Mouse (Mus musculus) lung, postnatal 10 days (tissue): Measurements from ENCODE around the gene Tpcn2.

Experiments
- DNase-seq: peaks from one replicate; pipeline ENCODE4 v3.0.0; 2021

The Tpcn2 gene

DNA sequence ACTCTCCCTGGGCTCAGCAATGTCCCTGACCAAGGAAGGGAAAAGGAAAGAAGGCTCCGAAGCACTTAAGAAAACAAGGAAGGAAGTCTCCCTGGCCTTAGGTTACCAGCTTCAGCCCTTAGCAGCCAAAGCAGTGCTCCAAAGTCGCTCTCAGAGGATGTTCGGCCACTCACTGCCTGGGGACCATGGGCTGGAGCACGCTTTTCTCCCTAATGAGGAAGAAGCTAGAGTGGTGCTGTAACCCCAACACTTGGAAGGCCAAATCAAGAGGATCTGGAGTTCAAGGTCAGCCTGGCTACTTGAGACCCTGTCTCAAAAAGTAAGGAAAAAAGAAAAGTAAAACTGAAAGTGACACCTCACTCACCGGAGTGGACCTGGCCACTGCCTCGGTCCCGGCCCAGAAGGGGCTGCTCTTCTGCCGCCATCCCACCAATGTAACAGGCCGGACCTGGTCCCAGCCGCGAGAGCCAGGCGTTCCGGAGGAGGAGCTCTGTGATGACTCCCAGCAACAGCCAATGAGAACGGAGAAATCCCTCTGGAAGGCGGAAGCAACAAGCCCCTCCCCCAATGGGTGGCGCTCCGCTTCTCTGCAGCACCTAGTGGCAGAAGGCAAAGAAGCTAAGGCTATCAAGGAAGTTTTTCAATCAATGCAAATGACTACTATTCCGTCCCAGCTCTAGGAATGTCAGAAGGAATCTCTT is at the start of gene Tpcn2:
Tpcn2 (minus strand) TSS at position 525 of the 701 bp plus-strand sequence.
- DNase-seq: peak; percentile 98

DNA sequence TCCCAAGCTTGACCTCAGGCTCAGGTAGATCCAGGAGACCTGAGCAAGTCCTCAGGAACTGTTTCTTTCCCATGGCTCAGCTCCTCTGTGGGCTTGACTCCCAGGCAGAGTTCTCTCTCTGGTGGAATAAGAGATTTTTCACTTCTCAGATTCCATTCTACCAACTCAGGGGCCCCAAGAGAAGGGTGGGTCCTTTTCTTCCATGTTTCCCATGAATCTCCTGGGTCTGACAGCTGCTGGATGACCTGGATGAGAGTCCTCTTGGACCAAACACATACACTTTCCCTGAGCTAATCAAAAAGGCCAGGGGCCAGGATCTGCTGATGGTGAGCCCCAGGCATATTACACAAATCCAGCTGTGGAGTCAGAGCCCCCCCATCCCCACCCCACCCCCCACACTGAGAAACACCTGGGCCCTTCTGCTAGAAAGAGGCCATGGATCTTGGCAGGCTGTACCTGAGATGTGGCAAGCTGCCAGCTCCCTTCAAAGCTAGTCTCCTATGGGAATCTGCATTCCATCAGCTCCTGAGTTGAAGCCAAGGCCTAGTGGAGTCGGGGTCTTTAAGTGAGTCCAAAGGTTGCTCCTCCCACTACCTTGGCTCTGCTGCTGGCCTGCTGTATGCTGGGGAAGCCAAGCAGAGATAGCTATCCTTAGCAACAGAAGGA is 48.7 kb upstream of the Tpcn2 start:
- DNase-seq: peak; percentile 24

DNA sequence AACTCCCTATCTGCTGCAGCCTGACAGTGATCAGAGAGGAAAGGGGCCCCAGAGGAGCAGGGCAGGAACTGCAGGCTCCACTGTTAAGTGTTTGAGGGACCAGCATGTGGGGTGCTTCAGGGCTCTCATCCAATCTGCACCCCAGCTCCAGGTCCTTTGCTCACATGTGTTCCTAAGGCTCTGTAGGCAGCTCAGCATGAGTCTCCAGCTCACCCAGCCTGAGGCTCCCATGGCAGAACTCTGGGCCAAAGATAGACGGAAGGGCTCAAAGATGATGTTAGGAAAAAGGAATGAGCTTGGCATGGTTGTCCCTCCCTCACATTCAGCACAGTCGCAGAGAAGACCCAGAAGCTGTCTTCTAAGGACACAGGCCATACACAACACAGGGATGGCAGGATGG is 46.8 kb upstream of the Tpcn2 start:
- DNase-seq: peak; percentile 46

DNA sequence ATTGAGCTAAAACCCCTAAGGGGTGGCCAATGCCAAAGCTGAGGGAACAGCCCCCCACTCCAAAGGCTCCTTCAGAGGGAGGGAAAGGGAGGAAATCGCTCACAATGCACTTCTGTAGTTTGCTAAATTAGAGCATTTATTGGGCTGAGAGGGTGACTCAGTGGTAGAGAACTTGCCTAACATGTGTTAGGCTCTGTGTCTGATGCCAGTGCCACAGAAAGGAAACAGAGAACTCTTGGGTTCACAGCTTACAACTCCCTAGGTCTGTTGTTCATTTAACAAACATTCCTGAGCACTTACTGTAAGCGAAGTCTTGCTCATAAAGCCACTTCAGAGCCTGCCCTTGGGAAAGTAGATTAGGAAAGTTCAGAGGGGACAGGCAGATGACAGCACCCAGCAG is 46.2 kb upstream of the Tpcn2 start:
- DNase-seq: no peak

DNA sequence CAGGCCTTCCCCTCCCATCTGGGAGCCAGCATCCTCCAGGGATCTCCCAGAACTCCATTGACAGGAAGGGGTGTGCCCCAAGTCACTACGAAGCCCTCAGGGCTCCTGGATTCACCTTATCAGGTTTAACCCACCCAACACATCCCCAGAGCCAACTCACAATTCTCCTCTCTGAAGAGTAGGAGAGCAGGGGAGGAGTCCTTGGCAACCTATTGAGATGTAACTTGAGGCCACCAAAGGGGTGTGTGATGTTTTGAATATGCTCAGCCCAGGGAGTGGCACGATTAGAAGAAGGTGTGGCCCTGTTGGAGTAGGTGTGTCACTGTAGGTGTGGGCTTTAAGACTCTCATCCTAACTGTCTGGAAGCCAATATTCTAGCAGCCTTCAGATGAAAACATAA is 41.9 kb upstream of the Tpcn2 start:
- DNase-seq: no peak

DNA sequence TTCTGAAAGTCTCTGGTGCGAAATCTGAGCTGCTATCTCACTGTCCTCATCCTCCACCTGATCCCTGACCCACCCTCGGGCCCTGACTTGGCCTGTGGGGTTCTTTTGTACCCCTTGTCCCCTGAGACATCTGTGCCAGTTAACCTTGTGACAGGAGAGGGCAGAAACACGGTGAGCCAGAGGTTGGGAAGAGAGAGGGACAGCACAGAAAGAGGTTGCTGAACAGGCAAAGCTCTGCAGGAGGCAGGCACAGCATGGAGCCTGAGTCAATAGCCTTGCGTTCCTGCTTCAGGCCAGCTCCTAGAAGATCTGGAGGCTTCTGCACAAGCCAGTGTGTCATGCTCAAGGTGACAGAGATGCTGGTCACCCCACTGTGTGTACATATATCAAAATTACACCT is 39.8 kb upstream of the Tpcn2 start:
- DNase-seq: no peak

DNA sequence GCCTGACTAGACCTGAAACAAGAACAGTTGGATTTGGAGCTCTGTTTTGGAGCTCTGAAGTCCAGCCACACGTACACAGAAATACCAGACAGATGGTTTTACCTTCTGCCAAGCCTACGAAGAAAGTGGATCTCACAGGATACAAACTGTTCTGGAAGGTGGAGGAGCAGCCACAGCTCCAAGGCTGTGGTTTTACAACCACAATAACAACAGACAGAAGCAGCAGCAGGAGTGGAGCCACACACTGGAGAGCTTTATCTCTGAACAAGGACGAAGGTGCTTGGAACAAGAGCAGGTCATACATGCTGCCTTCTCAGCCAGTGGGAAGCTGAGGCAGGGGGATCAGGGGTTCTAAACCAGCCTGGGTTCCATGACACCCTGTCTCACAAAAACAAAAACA is 35.7 kb upstream of the Tpcn2 start:
- DNase-seq: no peak

DNA sequence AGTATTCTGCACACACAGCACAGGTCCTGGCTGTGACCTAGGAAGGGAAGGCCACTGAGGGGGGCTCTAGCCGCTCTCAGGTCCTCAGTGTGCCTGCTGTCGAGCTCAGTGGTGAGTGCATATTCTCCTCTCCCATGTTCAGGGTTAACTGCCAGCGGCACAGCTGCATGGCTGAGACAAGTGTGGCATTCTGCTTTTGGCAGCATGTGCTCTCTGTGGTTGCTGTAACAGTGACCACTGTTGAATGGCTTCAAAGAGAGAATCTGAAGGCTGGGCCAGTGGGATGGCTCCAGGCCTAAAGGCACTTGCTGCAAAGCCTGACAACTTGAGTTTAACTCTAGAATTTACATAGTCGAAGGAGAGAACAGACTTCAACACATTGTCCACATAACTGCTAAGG is 33.7 kb upstream of the Tpcn2 start:
- peak; percentile 35 for DNase-seq

DNA sequence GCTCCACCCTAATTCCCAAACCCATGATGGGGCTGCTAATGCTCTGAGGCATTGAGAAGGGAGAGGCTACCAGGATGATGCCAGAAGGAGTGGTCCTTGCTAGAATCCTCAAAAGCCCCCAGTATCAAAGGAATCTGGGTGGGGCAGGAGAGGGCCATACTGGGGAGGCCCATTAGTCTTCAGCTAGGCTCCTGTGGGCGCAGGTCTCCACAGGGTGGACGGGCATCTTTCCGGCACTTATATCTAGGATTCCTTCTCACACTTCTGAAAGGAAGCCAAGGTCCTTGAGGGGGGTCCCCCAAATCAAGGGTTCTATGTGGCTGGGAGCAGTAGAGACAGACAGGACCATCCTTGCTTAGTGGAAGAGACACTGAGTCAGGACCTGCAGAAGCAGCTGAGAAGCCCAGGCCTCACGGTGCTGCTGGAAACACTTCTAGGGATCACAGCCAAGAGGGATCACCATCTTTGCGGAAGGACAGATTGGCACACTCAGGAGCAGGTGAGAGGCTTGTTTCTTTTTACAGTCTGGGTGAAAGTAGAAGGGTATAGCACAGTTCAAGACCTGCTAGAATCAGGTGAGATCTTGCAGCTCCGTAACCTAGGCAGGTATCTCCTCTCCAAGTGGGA is 31.1 kb upstream of the Tpcn2 start, which contains the start of gene Mrgprd:
Mrgprd (plus strand) TSS at position 51 of the 627 bp plus-strand sequence.
- DNase-seq: no peak

DNA sequence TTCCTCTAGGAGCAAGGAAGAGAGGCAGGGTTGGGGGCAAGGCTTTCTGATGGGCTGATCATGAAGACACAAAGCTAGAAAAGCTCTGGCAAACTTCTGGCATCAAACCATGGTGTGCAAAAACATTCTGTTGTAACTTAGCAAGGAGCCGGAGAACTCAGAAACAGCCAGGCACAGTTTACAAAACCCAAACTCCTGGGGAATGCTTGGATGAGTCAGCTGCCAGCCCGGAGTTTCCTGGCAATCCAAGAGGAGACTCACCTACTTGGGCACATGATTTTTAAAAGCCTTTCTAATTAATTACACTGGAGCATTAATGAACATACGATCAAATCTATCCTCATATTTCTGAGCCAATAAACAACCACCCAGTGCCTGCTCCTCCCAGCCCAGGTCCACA is 28.3 kb upstream of the Tpcn2 start:
- DNase-seq: no peak

DNA sequence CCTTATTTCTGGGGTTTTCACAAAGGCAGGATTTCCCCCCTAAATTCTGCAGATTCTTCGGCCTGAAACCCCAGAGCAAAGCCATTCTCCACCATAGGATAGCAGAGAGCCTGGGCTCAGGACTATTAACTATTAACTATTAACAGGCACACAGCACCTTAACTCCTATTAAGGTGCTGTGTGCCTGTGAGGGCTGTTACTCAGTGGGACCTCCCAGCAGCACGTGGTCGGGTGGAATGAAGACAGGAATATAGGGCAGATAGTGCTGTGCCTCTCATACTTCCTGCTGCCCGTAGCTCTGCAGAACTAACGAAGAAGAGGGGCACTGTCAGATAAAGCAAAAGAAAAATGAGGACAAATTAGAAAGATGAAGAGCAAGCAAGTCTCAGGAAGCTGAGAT is 26.7 kb upstream of the Tpcn2 start:
- no peak for DNase-seq

DNA sequence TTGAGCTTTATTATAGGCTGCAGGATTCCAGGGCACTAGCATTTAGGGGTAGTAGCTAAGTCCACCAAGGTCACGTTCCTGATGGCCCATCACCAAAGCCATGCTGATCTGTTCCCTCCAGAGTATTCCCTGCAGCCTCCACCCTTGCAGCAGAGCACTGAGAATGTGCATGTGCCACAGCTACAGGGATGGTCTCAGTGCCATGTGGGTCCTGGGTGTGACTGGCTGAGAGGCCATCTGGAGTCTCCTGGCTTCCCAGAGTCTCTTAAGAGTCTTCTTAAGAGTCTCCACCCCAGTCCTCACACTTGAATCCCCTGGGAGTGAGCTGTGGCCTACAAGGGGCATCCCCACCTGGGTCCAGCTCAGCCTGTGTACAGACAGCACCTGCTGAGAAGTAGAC is 26.1 kb upstream of the Tpcn2 start:
- DNase-seq: no peak

DNA sequence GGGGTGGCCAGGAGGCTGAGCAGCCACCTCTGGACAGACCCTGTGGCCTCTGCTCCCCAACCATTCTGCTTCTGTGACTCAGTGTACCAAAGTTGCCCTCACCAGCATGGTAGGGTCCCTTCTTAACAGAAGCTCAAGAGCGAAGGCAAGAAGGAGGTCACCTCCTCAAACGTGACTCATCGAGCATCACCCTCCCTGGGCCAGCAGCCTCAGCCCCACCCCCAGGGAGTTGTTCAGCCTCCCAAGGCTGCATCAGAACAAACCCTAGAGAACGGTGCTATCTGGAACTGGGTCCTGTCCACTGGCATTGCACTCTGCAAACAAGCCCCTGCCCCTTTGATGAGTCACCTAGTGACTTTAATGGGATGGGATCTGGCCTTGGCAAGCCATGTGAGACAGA is 25.1 kb upstream of the Tpcn2 start:
- DNase-seq: peak; percentile 41

DNA sequence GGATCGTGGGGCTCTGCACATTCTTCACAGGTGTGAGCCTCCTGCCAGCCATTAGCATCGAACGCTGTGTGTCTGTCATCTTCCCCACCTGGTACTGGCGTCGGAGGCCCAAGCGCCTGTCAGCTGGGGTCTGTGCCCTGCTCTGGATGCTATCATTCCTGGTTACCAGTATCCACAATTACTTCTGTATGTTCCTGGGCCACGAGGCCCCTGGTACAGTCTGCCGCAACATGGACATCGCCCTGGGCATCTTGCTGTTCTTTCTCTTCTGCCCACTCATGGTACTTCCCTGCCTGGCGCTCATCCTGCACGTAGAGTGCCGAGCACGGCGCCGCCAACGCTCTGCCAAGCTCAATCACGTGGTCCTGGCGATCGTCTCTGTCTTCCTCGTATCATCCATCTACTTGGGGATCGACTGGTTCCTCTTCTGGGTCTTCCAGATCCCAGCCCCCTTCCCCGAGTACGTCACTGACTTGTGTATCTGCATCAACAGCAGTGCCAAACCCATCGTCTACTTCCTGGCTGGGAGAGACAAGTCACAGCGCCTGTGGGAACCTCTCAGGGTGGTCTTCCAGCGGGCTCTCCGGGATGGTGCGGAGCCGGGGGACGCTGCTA is 24.4 kb upstream of the Tpcn2 start:
- DNase-seq: peak; percentile 17

DNA sequence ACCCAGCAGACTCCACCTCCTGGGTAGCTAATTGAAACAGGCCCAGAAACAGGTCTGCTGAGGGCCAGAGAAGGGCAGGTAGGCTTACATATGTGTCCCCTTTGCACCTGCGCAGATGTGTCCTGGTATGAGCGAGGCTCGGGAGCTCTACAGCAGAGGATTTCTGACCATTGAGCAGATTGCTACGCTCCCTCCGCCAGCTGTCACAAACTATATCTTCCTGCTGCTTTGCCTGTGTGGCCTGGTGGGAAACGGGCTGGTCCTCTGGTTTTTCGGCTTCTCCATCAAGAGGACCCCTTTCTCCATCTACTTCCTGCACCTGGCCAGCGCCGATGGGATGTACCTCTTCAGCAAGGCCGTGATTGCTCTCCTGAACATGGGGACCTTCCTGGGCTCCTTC is 23.8 kb upstream of the Tpcn2 start:
- DNase-seq: no peak

DNA sequence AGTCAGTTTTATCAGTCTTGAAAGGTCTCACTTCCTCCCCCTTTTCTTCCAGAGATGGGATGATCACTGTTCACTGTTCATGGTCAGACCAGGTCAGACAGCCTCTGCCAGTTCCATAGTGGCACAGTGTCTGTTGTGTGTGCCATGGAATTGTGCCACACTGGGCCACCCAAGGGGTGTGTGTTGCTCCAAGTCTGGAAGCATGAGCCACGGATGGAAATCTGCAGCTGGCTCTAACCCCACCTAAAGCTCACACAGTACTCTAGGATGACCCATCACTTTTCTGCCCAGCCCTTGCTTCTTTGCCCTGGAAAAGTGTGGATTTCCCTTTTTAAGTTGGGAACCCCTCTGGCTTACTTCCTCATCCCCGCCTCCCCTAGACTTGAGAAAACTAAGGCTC is 20.3 kb upstream of the Tpcn2 start:
- no peak for DNase-seq

DNA sequence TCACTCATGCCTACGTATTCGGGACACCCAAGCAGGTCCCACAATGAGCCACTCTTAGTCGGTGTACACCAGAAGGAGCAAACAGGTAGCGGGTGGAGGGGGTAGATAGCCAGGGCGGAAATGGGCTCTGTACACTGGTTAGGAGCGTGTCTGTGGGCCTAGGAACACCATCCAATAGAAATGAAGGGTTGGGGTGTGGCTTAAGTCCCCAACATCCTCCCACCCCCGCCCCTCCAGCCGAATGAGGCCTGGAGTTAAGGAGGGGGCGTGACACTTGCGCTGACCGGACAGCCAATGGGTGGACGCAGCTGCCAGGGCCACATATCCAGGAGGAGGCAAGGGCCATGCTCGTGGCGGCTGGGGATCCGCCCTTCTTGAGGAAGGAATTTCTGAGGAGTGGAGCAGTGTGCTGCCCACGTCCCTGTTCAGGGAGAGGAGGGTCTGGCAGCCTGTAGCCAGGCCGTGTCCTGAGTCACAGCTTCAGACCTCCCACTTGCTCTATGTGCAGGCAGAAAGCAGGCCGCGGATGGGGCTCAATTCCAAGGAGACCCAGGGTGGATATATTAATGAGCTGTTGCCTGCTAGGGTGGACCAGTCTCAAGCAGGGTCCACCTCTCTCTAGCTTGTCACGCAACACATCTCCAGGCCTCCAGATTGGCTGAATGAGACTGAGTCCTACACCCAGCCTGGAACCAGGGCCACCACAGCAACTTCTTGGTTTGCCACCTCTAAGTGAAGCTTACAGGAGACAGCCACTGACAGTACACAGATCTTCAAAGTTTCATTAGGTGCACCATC is 18.9 kb upstream of the Tpcn2 start:
- peak; percentile 92 for DNase-seq

DNA sequence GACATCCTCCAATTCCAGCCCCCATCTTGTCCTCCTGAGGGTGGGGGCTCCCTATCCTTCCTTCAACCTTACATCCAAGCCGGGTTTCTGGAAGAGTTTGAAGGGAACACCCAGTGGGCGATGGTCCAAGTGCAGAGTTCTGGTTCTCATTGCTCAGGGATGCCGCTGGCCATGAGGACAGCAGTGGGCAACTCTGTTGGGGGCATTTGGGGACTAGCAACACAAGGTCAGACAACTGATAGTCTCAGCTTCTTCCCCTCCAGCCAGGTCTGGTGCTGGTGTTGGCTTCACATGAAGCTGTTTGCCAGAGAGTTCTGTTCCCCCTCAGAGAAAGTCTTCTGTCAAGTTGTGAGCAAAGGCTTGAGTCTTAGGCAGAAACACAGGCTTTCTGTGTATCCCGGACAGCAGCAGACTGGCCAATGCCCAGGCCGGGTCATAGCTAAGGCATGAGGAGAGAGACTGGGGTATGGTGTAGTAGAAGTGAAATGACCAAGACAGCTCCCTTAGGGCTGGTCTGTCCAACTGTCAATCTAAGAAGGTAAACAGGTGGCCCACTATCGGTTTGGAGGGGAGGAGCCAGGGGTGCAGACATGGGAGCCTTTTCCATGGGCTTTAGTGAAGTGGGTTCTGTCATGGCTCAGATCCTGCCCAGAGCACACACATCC is 17.7 kb upstream of the Tpcn2 start:
- DNase-seq: peak; percentile 59

DNA sequence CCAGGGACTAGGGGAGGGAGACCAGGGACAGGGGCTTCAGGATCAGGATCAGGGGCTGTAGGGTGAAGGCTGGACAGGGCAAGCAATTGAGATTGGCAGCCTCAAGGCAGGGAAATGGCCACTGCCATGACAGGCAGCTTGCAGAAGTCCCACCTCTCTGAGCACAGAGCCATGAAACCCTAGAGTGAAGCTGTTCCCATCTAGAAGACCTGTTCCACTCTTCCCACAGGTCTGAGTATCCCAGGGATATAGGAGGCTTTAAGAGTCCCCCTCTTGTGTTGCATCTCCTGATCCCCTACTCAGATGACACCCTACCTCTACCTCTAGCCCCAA is 17.2 kb upstream of the Tpcn2 start:
- DNase-seq: no peak

DNA sequence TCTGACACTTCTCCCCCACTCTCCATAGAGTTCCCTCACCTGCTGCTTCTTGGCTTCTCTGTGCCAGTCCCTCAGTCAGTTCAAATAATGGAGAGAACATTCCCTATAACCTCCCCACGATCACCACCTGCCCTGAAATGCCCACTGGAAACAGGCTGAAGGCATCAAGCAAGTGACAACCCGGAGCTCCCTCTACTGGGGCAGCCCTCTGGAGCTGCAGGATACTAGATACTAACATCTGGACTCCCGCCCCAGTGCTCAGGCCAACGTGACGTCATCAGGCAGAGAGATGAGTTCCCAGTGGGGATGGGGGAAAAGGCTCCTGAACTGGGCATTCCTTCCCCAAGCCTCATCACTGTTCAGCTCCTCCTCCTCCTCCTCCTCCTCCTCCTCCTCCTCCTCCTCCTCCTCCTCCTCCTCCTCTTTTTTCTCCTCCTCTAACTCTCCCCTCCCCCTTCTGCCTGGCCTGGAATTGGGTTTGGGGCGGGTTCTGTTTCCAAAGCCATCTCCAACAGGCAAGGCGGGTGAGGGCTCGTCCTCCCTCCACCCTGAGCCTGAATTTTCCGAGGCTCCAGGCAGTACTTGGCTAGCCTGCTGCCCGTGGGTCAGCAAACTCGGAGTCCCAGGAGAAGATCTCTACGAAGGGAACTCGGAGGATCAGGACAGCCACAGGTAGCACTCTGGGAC is 16.7 kb upstream of the Tpcn2 start, which contains the start of gene Mrgprf:
Mrgprf (plus strand) TSS at position 508 of the 687 bp plus-strand sequence.
- peak; percentile 80 for DNase-seq

DNA sequence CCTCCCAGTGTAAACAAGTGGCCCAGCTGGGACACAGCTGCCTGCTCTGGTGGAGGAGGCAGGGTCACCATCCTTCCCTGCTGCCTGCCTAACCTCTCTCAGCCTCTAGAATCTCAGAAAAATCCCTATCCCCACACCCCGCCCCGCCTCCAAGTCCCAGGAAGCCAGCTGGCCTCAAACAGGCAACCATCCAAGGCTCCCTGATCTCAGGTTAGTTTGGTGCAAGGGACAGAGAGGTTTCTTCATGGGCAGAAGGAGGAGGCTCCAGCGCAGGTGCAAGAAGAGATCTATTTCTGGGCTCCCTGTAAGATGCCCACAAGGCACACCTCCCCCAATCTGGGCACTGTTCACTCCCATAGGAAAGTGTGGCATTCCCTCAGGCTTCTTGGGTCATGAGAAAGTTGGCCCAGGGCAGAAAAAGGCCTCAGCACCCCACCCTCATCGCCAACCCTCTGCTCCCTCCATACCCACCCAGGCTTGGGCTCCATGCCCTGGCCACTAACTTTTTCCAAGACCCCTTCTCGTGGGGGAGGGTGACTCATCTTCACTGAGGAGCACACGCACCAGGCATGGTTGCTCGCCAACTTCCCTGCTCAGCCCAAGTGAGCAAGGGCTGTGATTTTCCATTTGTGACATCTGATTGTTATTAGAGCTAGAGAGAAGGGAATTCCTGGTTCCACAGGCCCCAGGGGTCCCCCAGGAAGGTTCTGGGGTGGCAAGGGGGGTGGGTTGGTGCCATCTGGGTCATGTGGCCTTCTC is 15.9 kb upstream of the Tpcn2 start:
- peak; percentile 79 for DNase-seq
